Mouse (Mus musculus): ENCODE measurements at regions not wholly inside any gene's neighbourhood (a gene's known extent, or its start where the extent isn't known, plus 50 kb on each side); places are given as distances from the start of the nearest gene placed in this dataset.

- no peak for TF ChIP-seq CTCF (IDR thresholded peaks at IDR 0.05; ENCODE audit: low read depth)
- TF ChIP-seq EP300 (IDR thresholded peaks at IDR 0.05; ENCODE audit: low read depth): no peak
These were observed 66.8 kb upstream of the Acsl1 start for GRCm38 (mm10) chr8:46403877-46404560.

Data from liver, embryonic 14.5 days (tissue).